Mouse (Mus musculus): ENCODE results near the gene Cdh4.

The Cdh4 gene

DNA sequence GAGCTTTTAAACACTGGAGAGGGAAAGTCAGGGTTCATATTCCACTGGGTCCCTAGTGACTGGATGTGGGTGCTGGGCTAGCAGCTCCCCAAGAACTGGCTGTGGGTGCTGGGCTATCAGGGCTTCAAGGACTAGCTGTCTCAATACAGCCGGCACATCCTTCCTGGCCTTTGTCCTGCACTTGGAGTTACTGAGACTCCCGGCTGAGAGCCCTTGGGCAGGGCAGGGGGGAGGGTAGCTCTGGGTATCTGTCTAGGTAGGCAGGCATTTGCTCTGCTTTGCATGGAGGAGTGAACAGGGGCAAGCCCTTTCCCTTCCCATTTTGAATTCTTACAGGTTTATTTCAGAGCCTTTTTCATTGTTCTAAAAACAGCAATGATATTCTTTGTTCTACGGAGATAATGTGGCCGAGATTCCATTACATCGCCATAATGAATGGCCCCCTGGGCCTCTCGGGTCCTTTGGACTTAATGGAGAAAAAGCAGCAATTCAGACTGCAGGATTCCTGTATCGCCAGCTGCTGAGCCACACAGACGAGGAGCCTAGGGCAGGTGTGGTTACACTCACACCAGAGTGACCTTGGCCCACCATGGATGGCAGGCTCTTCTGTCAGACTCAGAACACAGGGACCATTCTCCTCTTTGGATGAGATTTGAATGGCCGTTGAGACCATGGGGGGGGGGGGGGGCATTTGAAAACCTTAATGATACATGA lies 97.5 kb downstream of the Cdh4 start:
- no peak for DNase-seq

DNA sequence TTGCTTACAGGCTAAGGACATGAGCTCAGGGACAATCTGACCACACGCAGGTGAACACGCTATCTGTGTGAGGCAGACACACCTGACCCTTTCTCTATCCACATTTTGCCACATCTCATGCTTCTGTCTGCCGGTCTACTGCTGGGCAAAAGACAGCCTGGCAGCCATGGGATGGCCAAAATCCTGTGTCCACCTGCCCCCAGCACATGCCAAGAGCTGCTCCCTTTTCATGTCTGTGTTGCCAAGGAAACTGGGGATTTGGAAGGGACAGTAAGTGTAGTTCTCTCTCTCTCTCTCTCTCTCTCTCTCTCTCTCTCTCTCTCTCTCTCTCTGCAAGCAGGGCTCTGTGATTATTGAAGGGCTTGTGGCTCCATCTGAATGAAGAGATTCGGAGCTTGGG lies 98.9 kb downstream of the Cdh4 start:
- DNase-seq = no peak

DNA sequence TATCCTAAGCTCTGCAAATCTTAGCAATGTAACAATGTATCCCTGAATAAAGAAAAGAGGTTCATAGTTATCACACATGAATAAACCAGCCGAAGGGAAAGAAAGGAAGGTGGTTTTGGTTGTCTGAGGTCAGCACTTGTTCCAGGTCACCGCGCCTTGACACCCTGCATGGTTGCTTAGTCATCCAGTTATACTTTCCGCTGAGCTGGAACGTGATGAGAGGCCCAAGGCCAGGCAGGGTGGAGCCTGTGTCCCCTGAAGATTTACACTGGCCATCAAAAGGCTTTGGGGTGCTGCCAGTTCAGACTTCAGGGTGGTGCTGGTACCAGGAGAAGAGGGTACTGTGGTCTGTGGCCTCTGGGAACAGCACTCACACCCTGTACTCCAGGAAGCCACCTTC lies 105.4 kb downstream of the Cdh4 start:
- DNase-seq = no peak

DNA sequence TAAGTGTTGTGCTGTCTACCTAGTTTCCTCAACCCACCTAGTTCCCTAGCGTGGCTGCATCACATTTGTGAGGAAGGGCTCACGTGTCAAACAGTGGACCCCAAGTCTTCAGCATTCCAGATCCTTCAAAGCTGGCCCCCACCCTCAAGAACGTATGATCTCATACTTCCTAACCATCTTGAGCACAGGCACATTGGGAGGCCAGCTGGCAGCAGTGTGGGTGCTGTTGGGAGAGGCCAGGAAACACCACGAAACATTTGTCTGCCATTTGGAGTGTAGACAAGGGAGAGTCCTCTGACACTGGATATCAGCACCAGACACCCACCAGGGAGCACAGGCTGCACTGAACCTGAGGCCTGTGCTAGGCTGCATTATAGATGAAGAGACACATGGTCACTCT lies 113.7 kb downstream of the Cdh4 start:
- no peak for DNase-seq

DNA sequence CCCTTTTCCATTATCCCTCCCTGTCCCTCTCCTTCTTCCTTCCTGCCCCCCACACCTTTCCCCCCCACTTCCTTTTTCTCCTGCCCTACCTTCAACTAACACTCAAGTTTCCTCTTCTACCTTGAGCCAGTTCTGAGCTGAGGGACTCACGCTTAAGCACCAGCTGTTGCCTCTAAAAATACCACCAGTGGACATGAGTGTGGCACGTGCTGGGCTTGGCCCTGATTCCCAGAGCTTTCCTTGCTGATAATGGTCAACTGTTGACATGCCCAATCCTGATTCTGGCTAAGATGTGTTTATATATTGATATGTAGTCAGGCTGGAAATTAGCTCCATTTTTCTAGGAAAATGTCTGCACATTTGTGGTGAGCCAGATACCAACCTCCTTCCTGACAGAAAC lies 120.1 kb downstream of the Cdh4 start:
- DNase-seq = no peak

DNA sequence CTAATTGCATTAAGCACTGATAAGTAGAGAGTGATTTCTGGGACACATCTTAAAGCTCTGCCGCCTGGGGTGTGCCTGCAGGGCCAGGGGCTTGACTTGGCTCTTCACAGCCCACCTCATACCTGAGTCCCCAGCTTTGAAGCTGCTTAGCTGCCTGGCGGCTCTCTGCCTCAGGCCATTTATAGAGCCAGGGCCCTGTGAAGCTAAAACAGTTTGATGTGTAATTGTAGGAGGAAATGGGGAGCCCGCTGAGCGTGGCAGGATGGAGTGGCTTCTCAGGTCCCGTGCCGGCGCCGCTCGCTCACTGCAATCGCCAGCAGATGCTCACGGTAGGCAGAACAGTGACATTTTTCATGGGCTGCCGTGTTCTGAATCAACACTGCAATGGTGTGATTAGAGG lies 123.4 kb downstream of the Cdh4 start:
- no peak for DNase-seq

DNA sequence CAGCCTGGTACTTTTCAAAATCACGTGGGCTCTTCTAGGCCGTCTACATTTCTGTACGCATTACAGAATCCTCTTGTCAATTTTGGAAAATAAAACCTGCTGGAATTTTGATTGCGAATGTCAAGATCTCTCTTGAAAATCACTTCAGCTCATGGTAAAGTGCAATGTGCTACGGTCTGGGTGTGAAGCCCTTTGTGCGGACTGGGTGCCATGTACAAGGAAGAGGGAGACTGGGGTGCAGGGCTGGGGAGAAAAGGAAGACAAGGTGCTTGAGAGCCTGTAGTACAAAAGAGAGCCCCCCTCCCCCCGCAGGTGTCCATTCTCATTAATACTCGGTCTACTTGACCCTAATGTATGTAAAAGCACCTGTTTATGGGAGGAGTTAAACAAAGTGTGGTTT lies 125.7 kb downstream of the Cdh4 start:
- DNase-seq = no peak

DNA sequence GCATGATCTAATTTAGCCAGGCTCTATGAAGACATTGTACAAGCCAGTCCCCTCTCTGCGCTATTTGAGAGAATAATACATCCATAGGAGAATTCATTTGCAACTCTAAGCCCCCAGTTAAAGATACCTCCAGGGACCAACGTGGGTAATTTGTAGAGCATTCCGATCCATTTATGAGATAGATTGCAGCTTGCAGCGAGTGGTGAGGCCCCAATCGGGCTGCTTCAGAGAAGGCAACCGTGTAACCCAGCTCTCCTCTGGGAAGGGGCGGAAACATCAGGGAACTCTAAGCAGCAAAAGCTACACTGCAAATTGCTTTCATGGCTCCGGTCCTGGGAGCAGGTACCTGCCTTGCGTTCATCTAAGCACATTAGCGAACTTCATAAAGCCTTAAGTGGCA lies 126.9 kb downstream of the Cdh4 start:
- DNase-seq = no peak

DNA sequence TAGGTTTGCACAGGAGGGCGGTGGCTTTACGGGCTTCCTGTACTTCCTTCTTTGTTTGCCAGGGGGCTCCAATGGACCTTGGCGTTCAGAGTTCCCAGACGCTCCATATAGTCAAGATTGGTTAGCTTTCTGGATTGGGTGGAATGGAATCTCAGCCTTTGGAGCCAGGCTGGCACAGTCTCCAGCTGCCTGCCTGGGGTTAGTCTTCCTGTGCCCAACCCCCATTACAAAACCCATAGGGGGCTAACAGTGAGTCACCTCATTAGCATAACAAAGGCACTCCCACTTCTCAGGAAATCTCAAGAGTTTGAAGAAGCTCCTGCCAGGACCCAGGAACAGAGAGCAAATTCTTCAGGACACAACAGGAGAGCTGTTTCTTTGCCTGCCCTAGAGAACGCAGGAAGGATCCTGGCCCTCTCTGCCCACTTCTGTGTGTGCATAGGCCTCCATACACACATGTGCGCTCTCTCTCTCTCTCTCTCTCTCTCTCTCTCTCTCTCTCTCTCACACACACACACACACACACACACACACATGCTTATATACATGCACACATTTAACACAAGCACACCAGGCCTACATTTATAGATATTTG lies 129.0 kb downstream of the Cdh4 start:
- no peak for DNase-seq

DNA sequence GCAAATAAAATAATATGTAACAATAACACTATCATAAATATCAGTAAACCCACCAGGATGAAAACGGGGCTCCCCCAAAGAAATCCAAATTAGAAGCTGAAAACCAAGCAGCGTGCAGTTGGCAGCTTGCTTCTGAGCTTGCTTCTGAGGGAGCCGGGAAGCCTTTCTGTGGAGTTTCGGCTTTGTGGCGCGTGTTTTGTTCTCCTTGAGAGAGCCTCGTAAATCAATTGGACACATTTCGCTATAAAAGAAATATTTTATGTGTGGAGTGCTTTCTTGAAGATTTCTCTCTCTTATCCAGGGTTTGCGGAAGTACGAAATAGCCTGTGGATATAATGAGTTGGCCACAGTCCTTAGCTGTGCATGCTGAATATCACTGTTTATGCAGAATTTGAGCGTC lies 131.1 kb downstream of the Cdh4 start:
- no peak for DNase-seq

DNA sequence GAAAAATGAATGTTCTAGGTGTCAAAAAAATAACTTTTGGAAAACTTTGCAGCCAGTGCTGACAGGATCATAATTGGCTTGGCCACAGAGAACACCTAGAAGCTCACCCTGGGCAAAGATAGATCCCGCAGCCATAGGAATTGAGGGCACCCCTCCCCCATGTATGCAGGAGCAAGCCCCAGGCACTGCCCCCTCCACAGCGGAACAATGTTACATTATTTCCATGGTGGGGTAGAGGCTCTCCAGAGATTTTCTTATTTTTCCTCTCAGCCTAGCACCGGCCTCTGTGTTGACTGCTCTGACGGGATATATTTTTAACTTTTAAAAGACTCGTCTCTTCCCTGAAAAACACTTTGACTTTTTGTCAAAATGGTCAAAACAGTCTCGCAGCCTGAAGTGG lies 131.6 kb downstream of the Cdh4 start:
- DNase-seq = no peak

DNA sequence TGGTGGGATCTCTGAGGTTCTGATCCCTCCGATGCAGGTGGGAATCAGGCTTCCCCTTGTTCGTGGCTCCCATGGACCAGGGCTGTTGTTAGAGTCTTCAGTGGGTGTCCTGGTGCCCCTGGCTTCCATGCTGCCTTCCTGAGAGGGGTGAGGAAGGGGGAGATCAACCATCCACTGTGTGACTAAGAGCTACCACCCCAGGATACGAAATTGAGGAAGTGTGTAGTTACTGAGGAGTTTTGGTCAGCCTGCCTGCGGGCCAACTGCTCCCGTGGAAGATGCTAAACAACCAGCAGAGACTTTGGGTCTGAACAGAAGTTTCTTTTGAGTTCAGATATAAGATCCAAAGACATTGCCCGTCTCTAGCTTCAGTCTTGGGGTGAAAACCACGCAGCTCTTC lies 133.4 kb downstream of the Cdh4 start:
- no peak for DNase-seq

DNA sequence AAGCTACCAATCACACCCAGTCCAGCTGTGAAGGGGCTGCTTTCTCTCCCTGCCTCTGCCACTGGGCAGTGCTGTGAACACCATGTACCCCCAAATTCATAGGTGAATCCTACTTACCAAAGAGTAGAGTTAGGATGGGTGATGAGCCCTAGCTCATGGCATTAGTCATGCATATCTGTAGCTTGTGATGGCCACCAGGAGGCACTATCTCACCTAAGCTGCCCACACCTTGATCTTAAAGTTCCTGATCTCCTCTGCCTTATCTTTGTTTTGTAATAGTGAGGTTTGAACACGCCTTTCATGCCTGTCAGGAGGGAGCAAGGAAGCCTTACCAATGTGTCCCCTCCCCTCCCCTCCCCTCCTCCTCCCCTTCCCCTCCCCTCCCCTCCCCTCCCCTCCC lies 134.0 kb downstream of the Cdh4 start:
- DNase-seq = no peak

DNA sequence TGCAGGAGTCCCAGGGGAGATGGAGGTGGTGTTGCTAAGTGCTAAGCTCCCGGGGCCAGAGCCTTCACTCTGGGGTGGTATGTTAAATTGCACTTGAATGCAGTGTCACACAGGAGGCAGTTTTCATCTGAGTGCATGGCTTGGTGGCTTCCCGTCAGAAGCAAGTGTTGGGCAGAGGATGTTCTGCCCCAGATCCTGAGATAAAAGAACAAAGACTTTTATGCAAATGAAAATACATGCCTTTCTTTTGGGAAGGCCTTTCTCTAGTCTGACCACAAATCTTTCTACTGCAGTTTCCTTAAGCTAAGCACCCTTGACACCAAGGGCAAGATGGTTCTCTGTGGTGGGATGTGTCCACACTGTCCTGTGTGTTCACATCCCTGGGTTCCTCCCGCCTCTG lies 136.1 kb downstream of the Cdh4 start:
- no peak for DNase-seq

DNA sequence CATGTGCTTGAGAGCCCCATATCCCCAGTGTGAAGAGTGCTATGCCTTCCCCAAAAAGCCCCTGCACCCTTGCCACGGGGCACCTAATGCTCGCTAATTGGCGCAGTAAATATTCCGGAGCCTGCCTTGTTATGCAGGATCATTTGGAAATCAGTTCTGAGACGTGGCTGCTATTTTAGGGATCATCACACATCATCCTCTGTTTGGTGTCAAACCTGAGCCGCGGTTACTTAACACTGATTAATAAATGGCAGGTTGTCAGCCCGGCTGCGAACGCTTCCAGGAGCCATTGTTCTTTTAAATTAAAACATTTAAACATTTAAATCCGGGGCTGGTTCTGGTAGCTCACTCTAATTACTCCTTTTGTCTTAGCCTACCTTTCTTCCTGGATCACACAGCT lies 136.6 kb downstream of the Cdh4 start:
- DNase-seq = no peak

DNA sequence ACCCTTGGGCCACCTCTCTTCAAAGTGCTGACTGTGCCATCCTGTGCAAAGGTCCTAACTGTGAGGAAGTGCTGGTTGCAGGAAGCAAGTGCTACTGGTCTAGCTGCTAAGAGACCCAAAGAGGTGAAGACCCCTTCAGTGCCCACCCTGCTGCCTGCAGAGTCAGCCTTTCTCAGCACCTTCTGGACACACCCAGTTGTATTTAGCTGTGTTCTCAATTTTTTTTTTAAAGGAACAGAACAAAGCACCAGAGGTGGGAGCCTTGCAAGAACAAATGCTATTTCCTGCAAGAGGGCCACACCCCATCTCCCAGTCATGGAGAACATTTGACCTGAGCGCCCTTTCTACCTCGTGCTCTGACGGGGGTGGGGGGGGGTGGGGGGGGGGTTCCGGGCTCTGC lies 138.2 kb downstream of the Cdh4 start:
- DNase-seq = no peak

DNA sequence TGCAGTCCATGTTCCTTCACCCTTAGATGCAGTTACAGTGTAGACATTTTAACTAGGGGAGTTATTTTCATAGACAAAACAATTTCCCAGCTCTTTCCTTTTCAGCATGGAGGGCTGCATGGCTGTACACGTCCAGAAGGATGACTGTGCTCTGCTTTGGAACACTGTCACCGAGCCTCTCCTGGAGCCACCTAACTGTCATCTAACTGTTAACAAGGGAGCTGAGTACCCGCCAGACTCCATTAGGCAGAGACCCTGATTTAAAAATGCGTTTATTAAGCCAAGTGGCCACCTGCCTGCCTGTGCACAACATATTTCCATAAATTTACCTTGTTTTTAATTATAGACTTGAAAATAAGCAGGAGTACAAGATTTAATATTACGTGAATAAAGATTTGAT lies 138.8 kb downstream of the Cdh4 start:
- DNase-seq = no peak

DNA sequence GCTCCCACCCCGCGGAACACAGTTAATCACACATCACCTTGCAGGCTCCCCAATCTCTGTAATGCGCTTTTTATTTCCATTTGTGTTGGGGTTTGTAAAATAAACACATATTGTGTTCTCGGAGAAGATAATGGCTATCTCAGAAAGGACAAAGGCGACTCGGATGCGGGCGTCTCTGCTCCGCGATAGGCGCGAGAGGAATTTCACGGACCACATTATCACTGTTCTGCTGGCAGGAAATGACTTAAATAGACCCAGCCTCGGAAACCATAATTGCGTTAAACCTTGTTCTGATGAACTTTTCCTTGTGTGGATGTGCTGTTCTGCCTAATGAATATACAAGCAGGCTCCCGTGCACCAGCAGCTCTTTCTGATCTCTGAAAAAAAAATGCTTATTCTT lies 140.7 kb downstream of the Cdh4 start:
- no peak for DNase-seq

DNA sequence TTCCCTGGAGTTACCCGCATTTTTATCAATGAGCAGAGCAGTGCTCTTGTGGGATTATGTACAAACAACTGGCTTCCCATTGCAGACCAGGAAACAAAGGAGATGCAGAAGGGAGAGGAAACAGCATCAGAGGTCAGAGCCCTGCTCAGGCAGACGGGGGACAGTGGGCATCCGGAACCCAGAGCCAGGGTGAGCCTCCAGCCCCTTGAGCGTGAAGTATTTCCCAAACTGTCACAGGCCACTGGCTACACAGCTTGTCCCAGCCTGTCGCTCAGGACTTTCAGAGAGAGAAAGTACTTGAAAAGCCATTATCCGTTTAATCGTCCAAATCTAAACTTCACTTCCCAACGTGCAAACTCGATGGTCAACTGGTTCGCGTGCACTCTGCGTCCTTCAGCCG lies 142.4 kb downstream of the Cdh4 start:
- no peak for DNase-seq

DNA sequence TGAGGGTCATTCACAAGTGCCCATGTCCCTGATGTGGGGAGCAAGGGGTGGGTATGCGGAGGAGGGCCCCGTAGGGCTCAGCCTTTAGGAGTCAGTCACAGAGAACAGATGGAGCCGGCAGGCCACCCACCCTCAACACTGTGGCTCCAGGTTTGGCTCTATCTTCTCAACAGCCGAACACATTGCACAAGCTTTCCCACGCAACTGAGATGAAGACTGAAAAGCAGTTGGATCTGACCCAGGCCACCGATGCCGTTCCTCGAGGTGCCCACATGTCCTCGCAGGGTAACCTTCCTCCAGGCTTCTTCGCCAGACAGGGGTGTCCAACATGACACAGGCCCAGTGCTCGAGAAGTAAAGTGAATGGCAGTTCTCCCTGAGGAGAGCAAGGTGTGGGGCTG lies 144.2 kb downstream of the Cdh4 start:
- no peak for DNase-seq

DNA sequence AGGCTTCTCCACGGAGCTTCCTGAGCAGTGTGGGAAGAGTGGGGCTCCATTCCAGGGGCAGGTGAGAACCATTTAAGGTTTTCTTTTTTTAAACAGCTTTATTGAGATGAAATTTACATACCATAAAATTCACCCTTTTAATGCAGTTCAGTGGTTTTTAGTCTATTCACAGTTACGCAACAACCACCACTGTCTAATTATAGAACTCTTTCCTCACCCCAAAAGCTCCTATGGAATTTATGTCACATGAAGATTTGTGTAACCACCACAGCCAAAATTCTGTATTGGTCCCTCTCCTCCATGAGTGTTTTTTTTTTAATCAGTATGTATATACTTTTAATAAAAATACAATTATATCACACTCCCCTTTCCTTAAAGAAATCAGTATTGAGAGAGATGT lies 144.8 kb downstream of the Cdh4 start:
- DNase-seq = no peak

DNA sequence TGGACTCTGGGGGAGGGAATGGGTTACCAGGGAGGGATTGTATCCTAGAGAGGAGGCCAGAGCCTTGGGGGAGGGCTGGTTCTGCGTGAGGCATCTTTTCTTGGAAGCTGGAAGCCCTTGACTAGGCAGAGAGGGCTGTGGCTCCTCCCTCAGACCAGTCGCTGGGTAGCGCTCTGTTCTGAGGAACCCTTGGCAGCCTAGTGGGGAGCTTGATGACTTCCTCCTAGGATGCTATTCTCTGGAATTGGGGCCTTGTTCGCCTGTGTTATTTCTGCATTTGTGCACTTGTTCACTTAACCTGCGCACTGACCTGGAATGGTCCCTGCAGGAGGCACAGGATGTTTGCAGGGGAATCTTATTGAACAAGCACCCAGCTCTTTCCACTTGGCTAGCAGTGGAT lies 149.4 kb downstream of the Cdh4 start:
- no peak for DNase-seq

DNA sequence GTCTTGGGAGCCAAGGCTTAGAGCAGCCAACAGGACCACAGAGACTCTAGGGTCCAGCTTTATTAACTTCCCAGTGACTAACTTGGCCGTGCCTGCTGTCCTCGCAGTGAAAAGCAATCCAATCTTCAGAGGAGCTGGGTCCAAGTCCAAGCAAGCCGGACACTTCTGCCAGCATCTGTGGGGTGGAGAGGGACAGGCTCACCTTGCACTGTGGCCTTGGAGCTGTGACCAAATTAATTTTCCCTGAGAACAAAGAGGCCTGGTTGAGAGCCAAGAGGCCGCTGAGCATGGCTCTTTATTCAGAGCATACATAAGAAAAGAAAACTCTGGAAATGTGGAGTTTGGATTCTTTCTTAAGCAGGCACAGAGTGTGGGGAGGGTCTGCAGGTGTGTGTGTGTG lies 152.8 kb downstream of the Cdh4 start:
- DNase-seq = no peak

DNA sequence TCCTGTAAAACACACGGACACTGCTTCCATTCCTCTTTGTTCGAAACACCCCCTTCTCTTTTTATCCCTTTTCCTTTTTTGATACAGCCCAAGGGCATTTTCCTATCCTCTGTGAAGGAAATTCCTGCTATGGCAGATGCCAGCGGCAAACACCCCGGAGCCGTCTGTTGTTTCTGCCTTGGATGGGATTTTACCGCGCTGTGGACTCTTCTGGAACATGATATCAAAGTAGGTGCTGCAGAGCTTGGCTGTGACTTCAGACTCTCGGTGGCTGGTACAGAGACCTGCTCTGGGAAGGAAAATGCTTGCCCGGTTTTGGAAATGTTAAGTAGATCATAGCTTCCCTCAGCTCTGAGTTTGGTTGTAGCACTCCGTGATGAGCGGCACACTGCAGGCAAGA lies 156.7 kb downstream of the Cdh4 start:
- DNase-seq = no peak

DNA sequence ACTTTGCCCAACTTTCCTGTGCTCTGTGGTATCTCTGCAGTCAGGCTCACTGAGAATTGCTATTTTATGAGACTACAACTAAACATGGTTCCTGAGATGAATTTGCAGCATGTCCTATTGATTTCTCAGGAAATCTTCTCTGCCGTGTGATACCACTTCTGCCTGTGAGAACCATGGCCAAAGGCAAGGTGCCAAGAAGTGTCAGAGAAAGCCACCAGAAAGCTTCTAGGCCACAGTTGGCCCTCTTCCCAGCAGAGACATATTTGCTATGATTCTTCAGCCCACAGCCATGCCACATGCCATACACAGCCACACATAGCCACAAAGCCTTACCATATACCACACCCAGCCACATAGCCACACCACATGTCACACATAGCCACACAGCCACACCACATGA lies 157.7 kb downstream of the Cdh4 start:
- DNase-seq = no peak

All from lung, postnatal 10 days (tissue).